Mouse (Mus musculus): ENCODE measurements at regions not wholly inside any gene's neighbourhood (a gene's known extent, or its start where the extent isn't known, plus 50 kb on each side); places are given as distances from the start of the nearest gene placed in this dataset.

DNA sequence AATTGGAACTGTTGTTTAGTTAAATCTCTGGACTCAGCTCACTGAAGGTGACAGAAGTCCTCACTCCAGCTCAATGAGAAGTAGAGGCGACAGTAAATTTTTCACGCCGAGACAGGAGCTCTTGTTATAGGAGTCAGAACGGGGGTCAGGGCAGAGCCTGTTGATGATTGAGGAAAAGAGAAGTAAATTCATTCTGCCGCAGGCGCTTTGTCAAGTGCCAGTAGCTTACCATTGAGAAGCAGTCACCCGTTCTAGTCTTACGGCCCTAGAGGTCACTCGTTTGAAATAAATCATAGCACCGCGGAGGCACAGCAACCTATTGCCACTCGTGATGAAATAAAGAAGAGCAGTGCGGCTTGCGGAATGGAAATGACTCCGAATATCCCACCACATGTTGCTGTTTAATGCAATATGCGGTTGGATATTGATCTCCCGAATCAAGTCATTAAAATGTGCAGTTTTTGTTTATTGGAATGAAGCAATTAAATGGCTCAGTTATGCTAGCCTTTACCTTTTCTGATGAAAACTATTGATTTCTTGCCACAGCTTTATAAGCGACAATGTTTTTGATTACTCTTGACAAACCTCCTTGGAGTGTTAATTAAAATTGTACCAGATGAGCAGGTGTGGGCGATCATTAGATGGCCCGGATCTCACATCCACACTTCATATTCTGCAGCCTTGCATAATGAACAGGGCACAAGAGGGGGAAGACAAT lies 152.7 kb downstream of the Zfp281 start:
- no peaks in the 10 kb centered on the region for H3K9me3 ChIP-seq (ENCODE audit: control insufficient read depth, low read length)
- DNase-seq (ENCODE audit: low spot score) (no peak), ATAC-seq (ENCODE audit: low FRiP score, low read depth) (no peak)
- H3K27me3 ChIP-seq (ENCODE audit: control insufficient read depth, insufficient read depth, low read length): no peaks in the 10 kb centered on the region; the same call in 1 of the 2 replicates
- no peaks in the 10 kb centered on the region for H3K36me3 ChIP-seq (ENCODE audit: control insufficient read depth, insufficient read depth, low read length)
- H3K4me3 ChIP-seq (replicated peaks; ENCODE audit: low read length): 0 out of 2 replicates have a peak overlapping the region, but pooled peaks have one; percentile 1
- WGBS: 30% methylated on average over 20 of the region's 20 CpGs
- 0 out of 2 replicates have a peak, but pooled peaks cover 7% of the 10 kb centered on the region for H3K4me1 ChIP-seq (ENCODE audit: control insufficient read depth, insufficient read depth, low read length)
- no peak for TF ChIP-seq POLR2A (IDR thresholded peaks at IDR 0.05; ENCODE audit: borderline replicate concordance, extremely low read depth, insufficient read depth, insufficient read length)
- H3K9ac ChIP-seq (ENCODE audit: low read depth, low read length, severe bottlenecking): peak overlapping the region; percentile 21; the same call in 1 of the 2 replicates
- peak overlapping the region; percentile 19; the same call in 1 of the 2 replicates for H3K4me2 ChIP-seq (replicated peaks; ENCODE audit: low read depth, low read length, severe bottlenecking)
- no peak overlapping the region for H3K27ac ChIP-seq (replicated peaks; ENCODE audit: low read depth, low read length)

DNA sequence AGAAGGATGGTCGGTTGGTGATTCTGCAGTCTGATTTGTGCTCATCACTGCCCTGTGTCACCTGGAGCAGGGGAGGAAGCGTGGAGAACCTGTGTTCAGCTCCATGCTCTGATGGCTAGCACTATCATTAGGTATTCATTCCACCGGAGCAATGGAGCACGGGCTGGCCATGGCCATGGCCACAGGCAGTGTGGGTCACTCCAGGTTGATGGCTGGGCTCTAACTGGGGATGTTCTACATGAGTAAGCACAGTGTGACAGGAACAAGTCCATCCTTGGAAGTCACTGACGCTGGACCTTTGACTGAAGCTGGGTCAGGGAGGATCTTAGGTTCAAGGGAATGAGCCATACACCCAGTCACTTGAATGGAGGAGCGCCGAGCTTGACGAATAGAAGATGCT lies 154.7 kb downstream of the Zfp281 start:
- H3K9me3 ChIP-seq (ENCODE audit: control insufficient read depth, low read length): no peaks in the 10 kb centered on the region
- no peak overlapping the region for H3K4me2 ChIP-seq (replicated peaks; ENCODE audit: low read depth, low read length, severe bottlenecking)
- no peak for TF ChIP-seq POLR2A (IDR thresholded peaks at IDR 0.05; ENCODE audit: borderline replicate concordance, extremely low read depth, insufficient read depth, insufficient read length)
- H3K4me1 ChIP-seq (ENCODE audit: control insufficient read depth, insufficient read depth, low read length): 0 out of 2 replicates have a peak, but pooled peaks cover 7% of the 10 kb centered on the region
- H3K36me3 ChIP-seq (ENCODE audit: control insufficient read depth, insufficient read depth, low read length): no peaks in the 10 kb centered on the region
- WGBS: 86% methylated on average over 8 of the region's 8 CpGs
- no peak overlapping the region for H3K9ac ChIP-seq (ENCODE audit: low read depth, low read length, severe bottlenecking)
- DNase-seq (ENCODE audit: low spot score): no peak
- no peak overlapping the region for H3K4me3 ChIP-seq (replicated peaks; ENCODE audit: low read length)
- H3K27ac ChIP-seq (replicated peaks; ENCODE audit: low read depth, low read length): no peak overlapping the region
- H3K27me3 ChIP-seq (ENCODE audit: control insufficient read depth, insufficient read depth, low read length): no peaks in the 10 kb centered on the region; the same call in 1 of the 2 replicates
- no peak for ATAC-seq (ENCODE audit: low FRiP score, low read depth)

DNA sequence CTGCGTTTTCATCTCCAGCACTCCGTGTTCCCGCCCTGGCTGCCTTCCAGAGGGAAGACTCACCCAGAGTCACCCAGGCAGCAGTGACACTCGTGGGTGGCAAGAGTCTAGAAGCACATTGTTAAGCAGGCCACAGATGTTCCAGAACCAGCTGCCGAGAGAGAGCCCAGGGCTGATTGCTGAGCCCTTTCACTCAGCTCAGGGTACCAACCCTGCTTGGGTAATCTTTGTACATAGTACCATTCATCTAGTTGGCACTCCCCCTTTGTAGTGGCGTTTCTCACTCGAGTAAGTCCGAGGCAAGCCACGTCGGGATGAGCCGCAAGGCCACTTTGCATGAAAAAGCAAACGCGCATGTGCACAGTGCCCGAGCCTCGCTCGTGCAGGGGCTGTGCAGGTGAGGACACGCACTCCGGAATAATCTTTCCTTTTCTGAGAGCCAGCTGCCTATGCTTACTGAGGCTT lies 156.9 kb downstream of the Zfp281 start:
- Histone ChIP-seq H3K9ac (ENCODE audit: low read depth, low read length, severe bottlenecking) (peak overlapping the region; percentile 4; the same call in 1 of the 2 replicates), H3K27ac (replicated peaks; ENCODE audit: low read depth, low read length) (no peak overlapping the region), H3K4me1 (ENCODE audit: control insufficient read depth, insufficient read depth, low read length) (0 out of 2 replicates have a peak, but pooled peaks cover 7% of the 10 kb centered on the region), H3K27me3 (ENCODE audit: control insufficient read depth, insufficient read depth, low read length) (no peaks in the 10 kb centered on the region; the same call in 1 of the 2 replicates), H3K4me2 (replicated peaks; ENCODE audit: low read depth, low read length, severe bottlenecking) (peak overlapping the region; percentile 23), H3K36me3 (ENCODE audit: control insufficient read depth, insufficient read depth, low read length) (no peaks in the 10 kb centered on the region), H3K4me3 (replicated peaks; ENCODE audit: low read length) (no peak overlapping the region; the same call in 1 of the 2 replicates), H3K9me3 (ENCODE audit: control insufficient read depth, low read length) (no peaks in the 10 kb centered on the region)
- DNase-seq (ENCODE audit: low spot score) (no peak), ATAC-seq (ENCODE audit: low FRiP score, low read depth) (no peak)
- TF ChIP-seq POLR2A (IDR thresholded peaks at IDR 0.05; ENCODE audit: borderline replicate concordance, extremely low read depth, insufficient read depth, insufficient read length): no peak
- 47% methylated on average over 18 of the region's 18 CpGs for WGBS

DNA sequence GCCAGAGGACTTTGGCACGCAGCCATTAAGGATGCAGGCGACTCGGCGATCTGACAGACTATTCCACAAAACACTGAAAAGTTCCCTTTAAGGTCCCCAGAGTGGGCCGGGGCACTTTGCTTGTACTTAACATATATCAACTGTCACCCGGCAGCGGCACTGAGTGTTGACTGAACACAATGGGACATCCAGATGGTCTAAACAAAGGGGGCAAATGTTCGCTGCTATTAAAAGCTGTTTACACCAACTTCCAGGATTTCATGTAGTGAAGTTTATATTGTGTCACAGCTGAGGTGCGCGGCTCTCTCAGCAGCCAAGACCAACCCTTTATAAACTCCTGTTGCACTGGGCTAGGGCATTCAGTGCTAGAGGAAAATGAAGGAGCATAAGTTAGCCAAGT lies 157.6 kb downstream of the Zfp281 start:
- DNase-seq (ENCODE audit: low spot score) (peak; percentile 12), ATAC-seq (ENCODE audit: low FRiP score, low read depth) (no peak)
- WGBS: 27% methylated on average over 10 of the region's 10 CpGs
- Histone ChIP-seq H3K9ac (ENCODE audit: low read depth, low read length, severe bottlenecking) (no peak overlapping the region), H3K36me3 (ENCODE audit: control insufficient read depth, insufficient read depth, low read length) (no peaks in the 10 kb centered on the region), H3K27me3 (ENCODE audit: control insufficient read depth, insufficient read depth, low read length) (no peaks in the 10 kb centered on the region; the same call in 1 of the 2 replicates), H3K4me3 (replicated peaks; ENCODE audit: low read length) (no peak overlapping the region), H3K9me3 (ENCODE audit: control insufficient read depth, low read length) (no peaks in the 10 kb centered on the region), H3K4me2 (replicated peaks; ENCODE audit: low read depth, low read length, severe bottlenecking) (no peak overlapping the region), H3K27ac (replicated peaks; ENCODE audit: low read depth, low read length) (no peak overlapping the region), H3K4me1 (ENCODE audit: control insufficient read depth, insufficient read depth, low read length) (0 out of 2 replicates have a peak, but pooled peaks cover 7% of the 10 kb centered on the region)
- no peak for TF ChIP-seq POLR2A (IDR thresholded peaks at IDR 0.05; ENCODE audit: borderline replicate concordance, extremely low read depth, insufficient read depth, insufficient read length)

DNA sequence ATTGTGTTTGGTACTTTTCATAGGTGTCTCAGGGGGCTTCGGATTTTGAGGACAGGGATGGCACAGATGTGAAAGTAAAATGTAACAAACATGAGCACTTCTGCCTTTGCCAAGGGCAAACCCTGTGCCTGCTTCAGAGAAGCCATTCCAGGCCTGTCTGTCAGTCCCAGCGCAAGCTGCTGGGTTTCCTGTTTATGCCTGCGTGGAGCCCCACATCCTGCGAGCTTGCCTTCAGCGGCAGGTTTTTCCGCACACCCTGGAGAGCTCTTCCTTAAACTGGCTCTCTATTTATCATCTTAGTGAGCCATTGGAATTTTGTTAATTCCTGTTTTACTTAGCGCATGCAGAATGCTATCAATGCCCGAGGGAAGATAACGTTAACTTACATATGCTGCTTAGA lies 159.5 kb downstream of the Zfp281 start:
- no peak for TF ChIP-seq POLR2A (IDR thresholded peaks at IDR 0.05; ENCODE audit: borderline replicate concordance, extremely low read depth, insufficient read depth, insufficient read length)
- H3K4me1 ChIP-seq (ENCODE audit: control insufficient read depth, insufficient read depth, low read length): 0 out of 2 replicates have a peak, but pooled peaks cover 7% of the 10 kb centered on the region

More for the DNA sequence above, 159.5 kb downstream of the Zfp281 start:
- Histone ChIP-seq H3K4me3 (replicated peaks; ENCODE audit: low read length) (no peak overlapping the region), H3K9me3 (ENCODE audit: control insufficient read depth, low read length) (no peaks in the 10 kb centered on the region), H3K27ac (replicated peaks; ENCODE audit: low read depth, low read length) (no peak overlapping the region), H3K4me2 (replicated peaks; ENCODE audit: low read depth, low read length, severe bottlenecking) (no peak overlapping the region), H3K36me3 (ENCODE audit: control insufficient read depth, insufficient read depth, low read length) (no peaks in the 10 kb centered on the region), H3K9ac (ENCODE audit: low read depth, low read length, severe bottlenecking) (no peak overlapping the region), H3K27me3 (ENCODE audit: control insufficient read depth, insufficient read depth, low read length) (no peaks in the 10 kb centered on the region)
- 54% methylated on average over 9 of the region's 9 CpGs for WGBS
- ATAC-seq (ENCODE audit: low FRiP score, low read depth) (no peak), DNase-seq (ENCODE audit: low spot score) (no peak)

All from limb, embryonic 14.5 days (tissue).